Mouse (Mus musculus): ENCODE results near the gene Appbp2.

The Appbp2 gene

DNA sequence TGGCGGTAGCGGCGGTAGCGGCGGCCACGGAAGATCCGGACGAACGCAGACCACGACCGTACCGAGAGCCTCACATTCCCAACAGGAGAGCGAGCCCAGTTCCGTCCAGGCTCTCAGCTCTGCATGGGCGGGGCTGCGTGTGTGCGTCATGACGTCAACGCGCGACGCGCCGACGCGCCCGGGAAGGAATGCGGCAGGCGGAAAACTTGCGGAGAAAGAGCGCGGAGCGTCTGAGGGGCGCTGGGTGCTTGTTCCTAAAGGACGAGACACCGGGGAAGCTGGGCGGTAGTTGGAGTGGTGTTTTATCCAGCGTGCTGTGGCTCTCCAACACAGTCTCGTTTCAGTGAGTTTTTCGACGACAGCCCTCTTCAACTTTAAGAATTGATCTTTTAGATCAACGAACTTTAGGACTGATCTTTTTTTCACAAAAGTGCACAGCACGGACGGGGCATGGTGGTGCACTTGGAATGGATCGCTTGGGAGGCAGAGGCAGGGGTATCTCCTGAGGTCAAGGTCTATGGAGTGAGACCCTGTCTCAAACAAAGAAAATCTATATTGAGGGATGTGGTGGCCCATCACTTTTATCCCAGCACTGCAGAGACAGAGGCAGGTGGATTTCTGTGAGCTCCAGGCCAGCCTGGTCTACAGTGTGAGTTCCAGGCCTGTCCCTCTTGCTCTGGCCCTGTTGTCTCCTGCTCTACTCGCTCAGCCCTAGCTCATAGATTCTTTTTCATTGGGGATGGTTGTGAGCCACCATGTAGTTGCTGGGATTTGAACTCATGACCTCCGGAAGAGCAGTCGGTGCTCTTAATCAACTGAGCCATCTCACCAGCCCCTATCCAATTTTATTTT is at the start of gene Appbp2:
Appbp2 (minus strand) TSS at position 141 of the 852 bp plus-strand sequence.
- in situ Hi-C loops (cut with MboI, MseI), result no loop called here

GRCm38 (mm10) chr11:85281219-85281878 is 46.4 kb upstream of the Appbp2 start:
- in situ Hi-C loops (cut with MboI, MseI), result no loop called here

DNA sequence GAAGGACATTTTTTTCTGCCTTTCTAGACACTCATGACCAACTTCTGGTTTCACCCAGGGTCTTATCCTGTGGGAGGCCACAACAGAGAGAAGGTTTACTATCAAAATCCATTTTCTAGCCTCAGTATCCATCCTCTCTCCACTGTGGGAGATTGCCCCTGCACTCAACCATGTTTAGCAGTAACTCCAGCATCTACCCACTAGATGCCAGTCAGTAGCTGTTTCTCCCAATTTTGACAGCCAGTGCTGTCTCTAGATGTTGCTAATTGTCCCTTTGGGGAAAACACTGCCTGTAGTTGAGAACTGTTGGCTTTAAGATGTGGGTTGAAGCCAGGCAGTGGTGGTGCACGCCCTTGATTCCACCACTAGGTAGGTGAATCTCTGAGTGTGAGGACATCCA is 43.2 kb upstream of the Appbp2 start:
- in situ Hi-C loops (cut with MboI, MseI), result no loop called here

- in situ Hi-C loops (cut with MboI, MseI), result no loop called here
These were observed 42.7 kb upstream of the Appbp2 start for GRCm38 (mm10) chr11:85277609-85278008.

DNA sequence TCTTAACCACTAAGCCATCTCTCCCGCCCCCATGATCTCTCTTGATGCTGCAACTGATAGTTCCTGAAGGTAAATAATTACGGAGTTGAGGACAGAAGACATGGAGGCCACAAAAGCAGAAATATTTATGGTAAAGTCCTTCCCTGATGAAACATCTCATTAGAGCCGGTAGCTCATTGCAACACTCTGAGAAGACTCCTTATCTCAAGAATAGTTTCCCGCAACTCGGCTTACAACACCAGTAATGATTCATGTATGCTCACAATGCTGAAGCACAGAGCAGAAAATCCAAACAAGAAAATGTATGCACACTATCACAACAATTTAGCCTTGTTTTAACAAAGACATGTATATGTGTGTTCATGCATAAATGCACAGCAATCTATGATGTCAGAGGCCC is 40.2 kb upstream of the Appbp2 start:
- in situ Hi-C loops (cut with MboI, MseI), result no loop called here

DNA sequence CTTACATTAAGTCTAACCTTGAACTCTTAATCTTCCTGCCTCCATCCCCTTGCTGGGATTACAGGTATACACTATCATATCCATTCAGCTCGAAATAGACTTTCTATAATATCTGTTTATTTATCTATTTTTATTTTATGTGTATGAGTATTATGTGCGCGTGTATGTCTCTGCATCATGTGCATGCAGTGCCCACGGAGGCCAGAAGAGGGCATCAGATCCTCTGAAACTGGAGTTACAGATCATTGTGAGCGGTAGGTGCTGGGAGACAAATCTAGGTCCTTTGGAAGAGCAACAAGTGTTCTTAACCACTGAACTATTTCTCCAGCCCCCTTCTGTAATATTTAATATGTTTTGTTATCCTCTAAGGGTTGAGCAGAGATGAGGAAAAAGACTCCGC is 38.4 kb upstream of the Appbp2 start:
- in situ Hi-C loops (cut with MboI, MseI), result loop anchor here (5.0 kb wide), 1 partner anchor 59 kb away; no protein-coding TSS in a partner anchor

DNA sequence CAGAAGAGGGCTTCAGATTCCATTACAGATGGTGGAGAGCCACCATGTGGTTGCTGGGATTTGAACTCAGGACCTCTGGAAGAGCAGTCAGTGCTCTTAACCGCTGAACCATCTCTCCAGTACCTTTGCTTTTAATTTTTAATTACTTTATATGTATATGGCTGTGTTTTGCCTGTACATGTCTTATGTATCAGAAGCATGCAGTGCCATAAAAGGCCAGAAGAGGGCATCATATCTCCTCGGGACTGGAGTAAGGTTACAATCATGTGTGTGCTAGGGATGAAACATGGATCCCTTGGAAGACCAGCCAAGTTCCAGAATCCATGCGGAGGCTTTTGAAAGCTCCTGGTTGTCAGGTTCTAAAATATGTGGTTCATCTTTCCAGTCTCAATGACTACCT is 35.7 kb upstream of the Appbp2 start:
- in situ Hi-C loops (cut with MboI, MseI), result loop anchor here (5.0 kb wide), 1 partner anchor 62 kb away; no protein-coding TSS in a partner anchor

- in situ Hi-C loops (cut with MboI, MseI), result no loop called here
These were observed 32.5 kb upstream of the Appbp2 start for GRCm38 (mm10) chr11:85267393-85267792.

DNA sequence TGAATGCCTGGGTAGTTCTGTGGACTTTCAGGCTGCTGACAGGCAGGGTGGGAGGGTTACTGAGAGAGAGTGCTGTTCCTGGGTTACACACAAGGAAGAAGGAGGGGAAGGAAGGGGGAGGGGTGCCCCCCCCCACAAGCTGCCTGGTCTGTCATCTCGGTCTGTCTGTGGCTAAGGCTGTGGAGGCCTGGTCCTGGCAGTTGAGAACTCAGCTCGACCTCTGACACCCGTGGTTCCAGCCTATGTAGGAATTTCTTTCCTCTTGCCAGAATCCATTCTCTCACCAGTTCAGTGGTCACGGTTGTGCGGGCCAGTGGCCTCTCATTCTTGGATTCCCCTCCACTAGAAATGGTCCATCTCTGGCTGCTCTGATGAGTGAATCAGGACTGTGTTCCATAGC is 29.7 kb upstream of the Appbp2 start:
- in situ Hi-C loops (cut with MboI, MseI), result no loop called here

- in situ Hi-C loops (cut with MboI, MseI), result no loop called here
These were observed 26.3 kb upstream of the Appbp2 start for GRCm38 (mm10) chr11:85261192-85261591.

DNA sequence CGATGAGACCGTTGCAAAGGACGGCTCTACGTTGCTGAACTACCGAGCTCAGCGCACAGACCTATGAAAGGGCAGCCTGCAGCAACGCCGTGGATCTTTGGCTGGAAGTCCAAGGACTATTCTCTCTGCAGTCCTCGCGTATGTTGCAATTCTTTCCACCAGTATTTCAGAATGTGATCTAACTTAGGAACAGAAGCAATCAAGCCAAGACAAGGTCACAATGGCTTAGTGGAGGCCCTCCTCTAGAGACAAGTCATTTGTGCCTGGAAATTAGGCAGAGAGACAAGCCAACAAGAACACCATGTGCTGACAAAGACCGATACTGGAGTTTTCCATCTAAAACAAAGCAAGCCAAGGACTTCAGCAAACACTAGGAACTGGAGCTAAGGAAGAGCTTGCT is 24.0 kb upstream of the Appbp2 start:
- in situ Hi-C loops (cut with MboI, MseI), result loop anchor here (5.0 kb wide), 1 partner anchor 87 kb away; the partner anchor contains the start of gene 1700125H20Rik

- in situ Hi-C loops (cut with MboI, MseI), result loop anchor here (5.0 kb wide), 1 partner anchor 83 kb away; the partner anchor contains the start of gene 1700125H20Rik
These were observed 20.6 kb upstream of the Appbp2 start for GRCm38 (mm10) chr11:85255471-85256027.

DNA sequence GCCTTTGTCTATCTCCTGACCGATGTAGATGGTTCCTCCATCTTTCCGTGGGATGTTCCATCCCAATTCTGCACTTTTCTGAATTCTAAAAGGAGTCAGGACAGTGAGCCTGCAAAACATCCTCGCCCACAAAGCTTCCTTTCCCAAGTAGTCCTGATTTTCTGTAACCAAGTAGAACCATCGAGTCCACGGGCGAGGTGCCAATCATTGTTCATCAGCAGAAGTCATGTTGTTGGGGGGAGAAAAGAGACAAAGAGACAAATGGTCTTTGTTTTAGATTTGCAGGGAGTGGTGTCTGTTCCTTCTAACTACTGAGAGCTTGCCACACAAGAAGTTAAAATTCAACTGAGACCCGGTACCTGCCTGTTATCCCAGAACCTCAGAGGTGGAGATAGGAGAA is 18.7 kb upstream of the Appbp2 start:
- in situ Hi-C loops (cut with MboI, MseI), result no loop called here

DNA sequence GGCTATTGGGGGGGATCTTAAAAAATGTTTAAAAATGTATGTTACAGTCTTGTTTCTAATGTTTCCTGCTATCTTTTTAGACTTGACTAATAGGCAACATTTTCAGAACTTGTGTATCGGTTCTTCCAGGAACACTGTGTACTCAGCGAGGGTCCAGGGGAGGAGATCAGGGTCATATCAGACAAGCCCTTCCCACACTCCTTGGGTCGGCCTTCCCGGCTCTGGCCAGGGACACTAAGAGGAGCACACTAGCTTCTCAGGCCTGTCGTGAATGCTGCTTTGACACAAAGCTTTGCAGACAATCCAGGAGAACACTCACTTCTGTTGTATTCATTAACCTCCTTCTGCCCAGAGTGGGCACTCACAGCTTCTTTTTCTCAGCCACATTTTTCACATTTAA is 18.1 kb upstream of the Appbp2 start:
- in situ Hi-C loops (cut with MboI, MseI), result no loop called here

DNA sequence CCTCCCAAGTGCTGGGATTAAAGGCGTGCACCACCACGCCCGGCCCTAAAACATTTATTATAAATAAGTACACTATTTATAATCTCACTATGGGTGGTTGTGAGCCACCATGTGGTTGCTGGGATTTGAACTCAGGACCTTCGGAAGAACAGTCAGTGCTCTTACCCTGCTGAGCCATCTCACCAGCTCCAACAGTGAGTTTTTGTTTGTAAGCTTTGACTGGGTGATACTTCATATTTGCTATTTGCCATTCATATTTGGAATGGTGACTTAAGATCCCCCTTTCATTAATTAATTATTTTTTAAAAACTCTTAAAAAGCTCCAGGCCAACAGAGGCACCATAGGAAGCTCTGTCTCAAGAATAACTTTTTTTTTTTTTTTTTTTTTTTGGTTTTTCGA is 17.0 kb upstream of the Appbp2 start:
- in situ Hi-C loops (cut with MboI, MseI), result no loop called here

DNA sequence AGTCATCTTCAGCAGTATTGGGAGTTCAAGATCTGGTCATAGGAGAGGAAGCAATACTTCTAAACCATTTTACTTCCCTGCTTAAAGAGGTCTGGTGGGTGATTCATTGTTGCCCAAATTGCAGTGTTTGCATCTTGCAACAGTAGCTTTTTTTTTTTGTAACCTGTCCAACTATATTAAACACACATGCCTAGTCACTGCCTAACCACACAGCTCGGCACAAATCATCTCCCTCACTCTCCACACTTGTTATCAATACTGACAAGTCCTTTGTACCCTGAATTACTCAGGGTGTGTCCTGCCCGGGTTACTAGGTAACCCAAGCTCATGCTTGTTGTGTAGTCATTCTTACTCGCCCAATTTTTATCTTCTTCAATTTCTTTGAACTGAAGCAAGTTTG is 15.5 kb upstream of the Appbp2 start:
- in situ Hi-C loops (cut with MboI, MseI), result no loop called here

- in situ Hi-C loops (cut with MboI, MseI), result no loop called here
These were observed 14.4 kb upstream of the Appbp2 start for GRCm38 (mm10) chr11:85249338-85249737.

- in situ Hi-C loops (cut with MboI, MseI), result no loop called here
These were observed 13.2 kb upstream of the Appbp2 start for GRCm38 (mm10) chr11:85248151-85248550.

GRCm38 (mm10) chr11:85241226-85241625 is 6.3 kb upstream of the Appbp2 start:
- in situ Hi-C loops (cut with MboI, MseI), result no loop called here

DNA sequence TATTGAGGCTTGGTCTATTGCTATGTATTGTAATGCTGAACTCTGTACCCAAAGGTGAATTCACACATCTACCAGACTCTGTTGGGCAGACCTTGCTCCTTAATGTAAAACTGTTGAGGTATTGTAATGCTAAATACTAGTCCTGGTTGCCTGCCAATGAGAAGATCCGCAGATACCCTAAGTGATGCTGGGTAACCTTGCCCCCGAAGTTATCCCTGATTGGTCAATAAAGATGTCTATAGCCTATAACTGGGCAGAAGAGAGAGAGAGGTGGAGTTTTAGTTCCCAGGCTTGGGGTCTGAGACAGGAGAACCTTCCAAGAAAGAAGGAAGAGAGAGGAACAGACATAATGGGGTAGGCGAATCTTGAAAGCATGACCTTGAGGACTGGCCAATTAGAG is 5.3 kb upstream of the Appbp2 start:
- in situ Hi-C loops (cut with MboI, MseI), result no loop called here

GRCm38 (mm10) chr11:85234363-85234989 is 454 bp downstream of the Appbp2 start:
- in situ Hi-C loops (cut with MboI, MseI), result no loop called here

GRCm38 (mm10) chr11:85233676-85234210 is 1.2 kb downstream of the Appbp2 start:
- in situ Hi-C loops (cut with MboI, MseI), result no loop called here
